Mouse (Mus musculus) testis, adult 2 months (tissue): ENCODE measurements at regions not wholly inside any gene's neighbourhood (a gene's known extent, or its start where the extent isn't known, plus 50 kb on each side); places are given as distances from the start of the nearest gene placed in this dataset.

Source experiments
- CTCF ChIP-seq: fragments of 200-500 bp; IDR thresholded peaks from 2 replicates; pipeline ENCODE4 v1.5.1; 2012; ENCODE audit warnings: low read depth, mild to moderate bottlenecking, inconsistent platforms, low read length, moderate library complexity; ENCODE audit not compliant: control insufficient read depth, insufficient read depth, insufficient replicate concordance
- POLR2A ChIP-seq: fragments of 200-500 bp; IDR thresholded peaks from 2 replicates; pipeline ENCODE4 v1.6.1; 2012; ENCODE audit warnings: low read depth, mild to moderate bottlenecking, inconsistent platforms, low read length, moderate library complexity; ENCODE audit not compliant: control insufficient read depth

- no peak for TF ChIP-seq CTCF
- TF ChIP-seq POLR2A, result no peak
These were observed 151.9 kb upstream of the Zmiz1 start for GRCm38 (mm10) chr14:25306961-25307654.
